Mouse (Mus musculus) stomach, postnatal 0 days (tissue): ENCODE data around the gene Mical2.

ENCODE experiments used
- CTCF ChIP-seq: IDR thresholded peaks from 2 replicates; pipeline ENCODE4 v1.5.1; 2016; ENCODE audit warnings: antibody characterized with exemption, low read depth, mild to moderate bottlenecking, moderate library complexity
- EP300 ChIP-seq: optimal IDR thresholded peaks from 2 replicates; pipeline ENCODE3; 2016; ENCODE audit warnings: antibody characterized with exemption

GRCm38 (mm10) chr7:112324577-112324976 lies 98.9 kb downstream of the Mical2 start:
- TF ChIP-seq CTCF (no peak), EP300 (no peak)
